Mouse (Mus musculus): ENCODE measurements around the gene Defb20. TPM values are rescaled to one million over a fixed set of nuclear protein-coding genes. Genes with fewer than 3 reads are reported as not detected.
"Not testable (repeated sequence)": the region's sequence is repeated elsewhere in the genome, so short reads cannot be mapped to it uniquely, and the experiment has no call there.

Defb20 gene
- polyA plus RNA-seq (2012; rRNA removed) (0.12 TPM in 1 of 2 replicates, not detected in the other), polyA plus RNA-seq (2014; fragmentation: Nextera tagmentation; extraction: Ambion mirVana) (not detected in 2 replicates)

DNA sequence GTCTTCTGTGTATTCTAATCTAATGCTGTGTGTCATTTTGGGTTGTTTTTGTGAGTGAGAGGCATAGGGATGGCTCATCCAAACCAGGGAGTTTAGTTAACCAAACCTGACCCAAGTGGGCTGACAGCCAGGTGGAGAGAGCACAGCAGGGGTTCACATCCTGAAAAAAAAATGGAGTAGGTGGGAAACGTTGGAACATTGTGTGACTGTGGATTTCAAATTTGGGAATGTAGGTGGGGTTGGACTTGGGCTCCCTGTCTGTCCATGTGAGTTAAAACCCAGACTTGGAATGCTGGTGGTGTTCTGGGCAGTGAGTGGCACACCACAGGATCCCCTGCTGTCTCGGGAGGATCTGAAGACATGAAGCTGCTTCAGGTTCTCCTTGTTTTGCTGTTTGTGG is at the start of gene Defb20:
Defb20 (plus strand) TSS at position 301 of the 400 bp plus-strand sequence.
- Histone ChIP-seq H3K27me3 (ENCODE audit: control insufficient read depth, insufficient read depth, low read length) (no peaks in the 10 kb centered on the region), H3K4me1 (ENCODE audit: control insufficient read depth, insufficient read depth, low read length) (no peaks in the 10 kb centered on the region), H3K27ac (replicated peaks; ENCODE audit: low read depth, low read length) (no peak within 1 kb of the TSS), H3K9ac (ENCODE audit: low read depth, low read length, severe bottlenecking) (no peak within 1 kb of the TSS), H3K4me2 (replicated peaks; ENCODE audit: low read depth, low read length, severe bottlenecking) (no peak within 1 kb of the TSS), H3K4me3 (replicated peaks; ENCODE audit: low read length) (no peak within 1 kb of the TSS), H3K36me3 (ENCODE audit: control insufficient read depth, insufficient read depth, low read length) (no peaks in the 10 kb centered on the region), H3K9me3 (ENCODE audit: control insufficient read depth, low read length) (no peaks in the 10 kb centered on the region)
- 56% methylated on average over 2 of the region's 2 CpGs for WGBS
- DNase-seq (ENCODE audit: low spot score) = no peak
- ATAC-seq (ENCODE audit: low FRiP score, low read depth) = no peak
- TF ChIP-seq POLR2A (IDR thresholded peaks at IDR 0.05; ENCODE audit: borderline replicate concordance, extremely low read depth, insufficient read depth, insufficient read length) = no peak

- TF ChIP-seq POLR2A (IDR thresholded peaks at IDR 0.05; ENCODE audit: borderline replicate concordance, extremely low read depth, insufficient read depth, insufficient read length) = no peak
- Histone ChIP-seq H3K27me3 (ENCODE audit: control insufficient read depth, insufficient read depth, low read length) (no peaks in the 10 kb centered on the region), H3K4me1 (ENCODE audit: control insufficient read depth, insufficient read depth, low read length) (no peaks in the 10 kb centered on the region), H3K27ac (replicated peaks; ENCODE audit: low read depth, low read length) (no peak overlapping the region), H3K4me3 (replicated peaks; ENCODE audit: low read length) (no peak overlapping the region), H3K9ac (ENCODE audit: low read depth, low read length, severe bottlenecking) (no peak overlapping the region), H3K36me3 (ENCODE audit: control insufficient read depth, insufficient read depth, low read length) (no peaks in the 10 kb centered on the region), H3K4me2 (replicated peaks; ENCODE audit: low read depth, low read length, severe bottlenecking) (peak overlapping the region; percentile 33), H3K9me3 (ENCODE audit: control insufficient read depth, low read length) (no peaks in the 10 kb centered on the region)
- 7% methylated on average over 12 of the region's 12 CpGs for WGBS
- ATAC-seq (ENCODE audit: low FRiP score, low read depth) (no peak), DNase-seq (ENCODE audit: low spot score) (no peak)
These were observed 49.4 kb upstream of the Defb20 start for GRCm38 (mm10) chr2:152427493-152427892.

GRCm38 (mm10) chr2:152428481-152428880 is 48.4 kb upstream of the Defb20 start:
- not testable (repeated sequence) for H3K9ac ChIP-seq (ENCODE audit: low read depth, low read length, severe bottlenecking)
- 80% methylated on average over 2 of the region's 2 CpGs for WGBS

DNA sequence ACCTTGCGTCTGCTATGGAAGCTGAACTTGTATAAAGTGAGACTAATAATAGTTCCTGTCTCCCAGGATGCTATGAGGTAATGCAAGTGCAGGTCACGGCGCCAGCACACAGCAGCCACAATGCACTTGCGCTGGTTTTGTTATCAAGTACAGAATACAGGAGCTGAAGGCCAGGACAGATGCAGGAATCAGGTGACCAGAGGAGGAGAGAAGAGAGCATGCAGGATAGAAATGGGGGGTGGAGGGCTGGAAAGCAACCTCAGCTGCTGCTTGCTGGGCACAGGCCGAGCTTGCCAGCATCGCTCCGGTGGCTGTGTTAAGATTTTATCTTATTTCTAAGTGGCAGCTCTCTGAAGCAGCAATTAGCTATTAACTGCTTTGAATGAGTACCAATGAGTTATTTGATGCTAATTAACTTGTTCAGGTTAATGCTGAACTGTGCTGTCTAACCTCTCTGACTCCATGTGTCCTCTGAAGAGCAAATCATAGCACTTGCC is 40.4 kb upstream of the Defb20 start:
- H3K27me3 ChIP-seq (ENCODE audit: control insufficient read depth, insufficient read depth, low read length) = no peaks in the 10 kb centered on the region
- H3K9me3 ChIP-seq (ENCODE audit: control insufficient read depth, low read length) = no peaks in the 10 kb centered on the region
- no peak overlapping the region for H3K4me3 ChIP-seq (replicated peaks; ENCODE audit: low read length)
- TF ChIP-seq POLR2A (IDR thresholded peaks at IDR 0.05; ENCODE audit: borderline replicate concordance, extremely low read depth, insufficient read depth, insufficient read length) = no peak
- H3K9ac ChIP-seq (ENCODE audit: low read depth, low read length, severe bottlenecking) = no peak overlapping the region
- no peaks in the 10 kb centered on the region for H3K36me3 ChIP-seq (ENCODE audit: control insufficient read depth, insufficient read depth, low read length)
- DNase-seq (ENCODE audit: low spot score) (no peak), ATAC-seq (ENCODE audit: low FRiP score, low read depth) (no peak)
- no peak overlapping the region for H3K4me2 ChIP-seq (replicated peaks; ENCODE audit: low read depth, low read length, severe bottlenecking)
- H3K27ac ChIP-seq (replicated peaks; ENCODE audit: low read depth, low read length) = no peak overlapping the region
- 77% methylated on average over 7 of the region's 7 CpGs for WGBS
- no peaks in the 10 kb centered on the region; the same call in 1 of the 2 replicates for H3K4me1 ChIP-seq (ENCODE audit: control insufficient read depth, insufficient read depth, low read length)

More at GRCm38 (mm10) chr2:152428481-152428880, 48.4 kb upstream of the Defb20 start:
- H3K27ac ChIP-seq (replicated peaks; ENCODE audit: low read depth, low read length); H3K4me2 ChIP-seq (replicated peaks; ENCODE audit: low read depth, low read length, severe bottlenecking); H3K36me3 ChIP-seq (ENCODE audit: control insufficient read depth, insufficient read depth, low read length); ATAC-seq (ENCODE audit: low FRiP score, low read depth); H3K27me3 ChIP-seq (ENCODE audit: control insufficient read depth, insufficient read depth, low read length); DNase-seq (ENCODE audit: low spot score); H3K4me3 ChIP-seq (replicated peaks; ENCODE audit: low read length); H3K9me3 ChIP-seq (ENCODE audit: control insufficient read depth, low read length); H3K4me1 ChIP-seq (ENCODE audit: control insufficient read depth, insufficient read depth, low read length): not testable (repeated sequence)

- Histone ChIP-seq H3K4me1 (ENCODE audit: control insufficient read depth, insufficient read depth, low read length) (no peaks in the 10 kb centered on the region; the same call in 1 of the 2 replicates), H3K27me3 (ENCODE audit: control insufficient read depth, insufficient read depth, low read length) (no peaks in the 10 kb centered on the region), H3K4me2 (replicated peaks; ENCODE audit: low read depth, low read length, severe bottlenecking) (peak overlapping the region; percentile 64), H3K36me3 (ENCODE audit: control insufficient read depth, insufficient read depth, low read length) (no peaks in the 10 kb centered on the region), H3K9ac (ENCODE audit: low read depth, low read length, severe bottlenecking) (peak overlapping the region; percentile 54), H3K4me3 (replicated peaks; ENCODE audit: low read length) (peak overlapping the region; percentile 34), H3K27ac (replicated peaks; ENCODE audit: low read depth, low read length) (no peak overlapping the region), H3K9me3 (ENCODE audit: control insufficient read depth, low read length) (no peaks in the 10 kb centered on the region)
- no peak for TF ChIP-seq POLR2A (IDR thresholded peaks at IDR 0.05; ENCODE audit: borderline replicate concordance, extremely low read depth, insufficient read depth, insufficient read length)
- WGBS = 3% methylated on average over 22 of the region's 23 CpGs
- DNase-seq (ENCODE audit: low spot score) (peak; percentile 85), ATAC-seq (ENCODE audit: low FRiP score, low read depth) (peak; percentile 88)
These were observed 39.6 kb upstream of the Defb20 start for GRCm38 (mm10) chr2:152436983-152437860.

Data from limb, embryonic 14.5 days (tissue).